Mouse (Mus musculus): ENCODE data around the gene Numa1.
"Not testable (repeated sequence)": the region's sequence is repeated elsewhere in the genome, so short reads cannot be mapped to it uniquely, and the experiment has no call there.

Numa1 gene

GRCm38 (mm10) chr7:102048524-102048923 lies 114.6 kb downstream of the Numa1 start:
- DNase-seq (ENCODE audit: low spot score), result not testable (repeated sequence)

- DNase-seq (ENCODE audit: low spot score), result no peak
Measured at GRCm38 (mm10) chr7:102061353-102061752, 127.4 kb downstream of the Numa1 start.

- no peak for DNase-seq (ENCODE audit: low spot score)
Measured at GRCm38 (mm10) chr7:102062203-102062602, 128.3 kb downstream of the Numa1 start.

GRCm38 (mm10) chr7:102063891-102064290 lies 130.0 kb downstream of the Numa1 start:
- no peak for DNase-seq (ENCODE audit: low spot score)

All from urinary bladder, postnatal 25 days (tissue).